7 mouse cellular contexts compared by ENCODE assay signal in the genomic region with DNA sequence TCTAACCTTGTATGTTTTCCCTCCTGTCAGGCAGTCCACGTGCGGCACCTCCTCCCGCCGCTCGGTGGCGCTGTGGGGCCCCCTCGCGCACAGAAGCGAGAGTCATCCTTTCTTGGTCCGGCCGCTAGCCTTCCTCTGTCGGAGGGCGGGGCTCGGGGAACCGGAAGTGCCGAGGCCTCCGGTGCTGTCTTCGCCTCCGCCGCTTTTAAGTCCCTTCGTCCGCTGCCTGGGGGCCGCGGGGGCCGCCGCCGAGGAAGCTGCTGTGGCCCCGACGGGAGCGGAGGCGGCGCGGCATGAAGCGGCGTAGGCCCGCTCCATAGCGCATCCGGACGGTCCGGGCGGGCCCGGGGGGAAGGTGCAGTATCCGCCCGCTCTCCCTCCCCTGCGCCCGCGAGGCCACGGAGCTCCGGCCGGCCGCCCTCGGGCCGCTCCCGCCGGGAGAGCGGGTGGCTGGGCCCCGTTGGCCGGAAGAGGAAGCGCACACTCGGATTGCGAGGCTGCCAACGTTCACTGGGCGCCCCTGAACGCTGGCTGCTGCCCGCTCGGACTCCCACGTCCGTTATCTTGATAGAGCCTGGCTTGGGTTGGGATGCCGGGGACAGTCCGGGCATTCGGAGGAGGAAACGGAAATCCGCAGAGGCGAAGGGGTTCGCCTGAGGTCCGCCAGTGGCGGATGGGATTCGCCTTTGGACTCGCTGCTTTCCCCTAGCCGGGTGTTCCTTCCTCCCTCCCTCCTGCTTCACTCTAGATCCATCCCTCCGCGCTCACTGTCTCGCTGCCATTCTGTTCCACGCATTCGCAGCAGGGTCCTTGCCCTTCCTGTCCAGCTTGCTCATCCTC. TPM values are rescaled to one million over a fixed set of nuclear protein-coding genes. Genes with fewer than 3 reads are reported as not detected.
DNase-seq lines count a peak whose midpoint lies in the region; ATAC-seq lines count a peak whose summit lies in the region.

Dpp8 (plus strand) TSS at position 146 of the 840 bp plus-strand sequence.

- H3K9ac ChIP-seq in intestine, embryonic 15.5 days = peak within 1 kb of the TSS; percentile 99

- H3K27ac ChIP-seq in intestine, embryonic 15.5 days = peak within 1 kb of the TSS; percentile 94
- H3K27ac ChIP-seq in midbrain, embryonic 10.5 days (replicated peaks) = peak within 1 kb of the TSS; percentile 96

- H3K9me3 ChIP-seq in intestine, embryonic 15.5 days = no peaks in the 10 kb centered on the region
- no peaks in the 10 kb centered on the region for H3K9me3 ChIP-seq in midbrain, embryonic 10.5 days (replicated peaks)

- H3K27me3 ChIP-seq in intestine, embryonic 15.5 days (replicated peaks) = no peaks in the 10 kb centered on the region
- H3K27me3 ChIP-seq in midbrain, embryonic 10.5 days (ENCODE audit: low read depth, poor library complexity, severe bottlenecking) = no peaks in the 10 kb centered on the region

- under 1% methylated on average over 85 of the region's 85 CpGs for WGBS in intestine, embryonic 15.5 days
- under 1% methylated on average over 85 of the region's 85 CpGs for WGBS in midbrain, embryonic 10.5 days

- peaks cover 7% of the 10 kb centered on the region; the same call in 1 of the 2 replicates for H3K4me1 ChIP-seq in intestine, embryonic 15.5 days (replicated peaks)
- peaks cover 19% of the 10 kb centered on the region for H3K4me1 ChIP-seq in midbrain, embryonic 10.5 days

- intact Hi-C loops in gastrocnemius, postnatal 36 days (cut with DNase I) = loop anchor here (5.0 kb wide), 1 partner anchor 90 kb away; no protein-coding TSS in a partner anchor
- intact Hi-C loops in left cerebral cortex, postnatal 25 days (cut with DNase I) = no loop called here

- H3K4me2 ChIP-seq in intestine, embryonic 15.5 days (replicated peaks) = peak within 1 kb of the TSS; percentile 84

- peak within 1 kb of the TSS; percentile 99 for H3K4me3 ChIP-seq in intestine, embryonic 15.5 days (replicated peaks)
- H3K4me3 ChIP-seq in midbrain, embryonic 10.5 days = peak within 1 kb of the TSS; percentile 99

- peak; percentile 95 for ATAC-seq in intestine, embryonic 15.5 days

- H3K36me3 ChIP-seq in intestine, embryonic 15.5 days = no peaks in the 10 kb centered on the region
- H3K36me3 ChIP-seq in midbrain, embryonic 10.5 days = peaks cover 16% of the 10 kb centered on the region

- DNase-seq in adrenal gland, adult 18-20 months (ENCODE audit: low spot score in 2 of 2) = peak; percentile 92
- DNase-seq in embryo, embryonic 11 days = peak; percentile 96
- DNase-seq in gastrocnemius, postnatal 36 days = peak; percentile 89 to 90
- peak; percentile 93 to 96 for DNase-seq in left cerebral cortex, postnatal 25 days (ENCODE audit: low spot score in 2 of 2)
- peak; percentile 94 for DNase-seq in midbrain, embryonic 10.5 days (ENCODE audit: low spot score)
- peak; percentile 94 for DNase-seq in right cerebral cortex, postnatal 4 days

RNA-seq across cellular contexts. Expression of gene Dpp8, which starts in this region (rescaled TPM):
- 10 to 100 TPM; 91.8 to 92.9 TPM for total RNA-seq in adrenal gland, adult 18-20 months (2021)
- total RNA-seq in gastrocnemius, postnatal 36 days (2021) = 100 to 1,000 TPM in 1 of 2 experiments, 10 to 100 TPM in 1; 98.7 to 117 TPM
- polyA plus RNA-seq in intestine, embryonic 15.5 days (2015; fragmentation: Nextera tagmentation; extraction: Ambion mirVana) = 33.1 TPM in 2 replicates
- 100 to 1,000 TPM; 154 to 160 TPM for total RNA-seq in left cerebral cortex, postnatal 25 days (2021)
- polyA plus RNA-seq in midbrain, embryonic 10.5 days (2016; fragmentation: Nextera tagmentation; extraction: Ambion mirVana) = 37.6 and 44.4 TPM in 2 replicates

Comparison
In these comparisons a context has a peak if more than half of its experiments do, and no peak if none do; other contexts are left out.
1. Peak in every context shown above with its lines: DNase-seq, ATAC-seq, H3K4me3 ChIP-seq and H3K27ac ChIP-seq.